Mouse (Mus musculus): ENCODE measurements around the gene Ddr1. TPM values are rescaled to one million over a fixed set of nuclear protein-coding genes. Genes with fewer than 3 reads are reported as not detected.
A peak's percentile ranks its signal among the peaks of the same experiment; 100 is the strongest.

Gene Ddr1
- polyA plus RNA-seq, 1 experiment from 2014 or later, result 89.1 TPM

DNA sequence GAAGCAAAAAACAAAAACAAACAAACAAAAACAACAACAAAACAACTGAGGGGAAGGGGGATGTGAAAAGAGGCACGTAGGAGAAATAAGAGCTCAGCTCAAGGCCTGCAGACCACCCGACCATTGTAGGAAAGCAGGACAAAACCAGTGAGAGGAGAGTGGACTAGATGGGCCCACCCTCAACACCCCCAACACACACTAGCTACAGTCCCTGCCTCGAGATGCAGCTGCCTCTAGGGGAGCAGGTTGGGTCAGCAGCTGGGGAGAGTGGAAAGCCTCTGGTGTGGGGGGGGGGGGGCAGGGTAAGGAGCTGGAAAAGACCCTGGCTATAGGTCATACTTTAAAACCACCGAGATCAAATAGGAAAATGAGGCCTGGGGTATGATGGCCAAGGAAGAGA, 1.8 kb downstream of the Ddr1 start:
- TF ChIP-seq CTCF (IDR thresholded peaks at IDR 0.05; ENCODE audit: low read depth), result no peak
- peaks cover 33% of the 10 kb centered on the region for H3K4me1 ChIP-seq (replicated peaks; ENCODE audit: insufficient read depth, low read length)

GRCm38 (mm10) chr17:35701978-35702461, 2.4 kb downstream of the Ddr1 start:
- Histone ChIP-seq H3K9me3 (replicated peaks; ENCODE audit: low read length) (no peaks in the 10 kb centered on the region), H3K4me2 (ENCODE audit: low read length) (peak overlapping the region; percentile 89), H3K27me3 (ENCODE audit: insufficient read depth, low read length) (no peaks in the 10 kb centered on the region), H3K27ac (peak overlapping the region; percentile 99), H3K4me1 (replicated peaks; ENCODE audit: insufficient read depth, low read length) (peaks cover 39% of the 10 kb centered on the region), H3K9ac (ENCODE audit: low read depth, low read length) (peak overlapping the region; percentile 84), H3K4me3 (replicated peaks; ENCODE audit: low read depth, low read length) (peak overlapping the region; percentile 74), H3K36me3 (ENCODE audit: insufficient read depth, low read length) (no peaks in the 10 kb centered on the region)
- no peak for TF ChIP-seq CTCF (IDR thresholded peaks at IDR 0.05; ENCODE audit: low read depth)
- 2% methylated on average over 16 of the region's 16 CpGs for WGBS
- ATAC-seq (replicated peaks; ENCODE audit: low FRiP score, low read depth) (peak; percentile 30), DNase-seq (ENCODE audit: low spot score) (peak; percentile 83)

More for the DNA sequence above, 1.8 kb downstream of the Ddr1 start:
- peak overlapping the region; percentile 74 for H3K4me3 ChIP-seq (replicated peaks; ENCODE audit: low read depth, low read length)
- no peaks in the 10 kb centered on the region for H3K9me3 ChIP-seq (replicated peaks; ENCODE audit: low read length)
- DNase-seq (ENCODE audit: low spot score), result no peak
- ATAC-seq (replicated peaks; ENCODE audit: low FRiP score, low read depth), result no peak
- peak overlapping the region; percentile 89 for H3K4me2 ChIP-seq (ENCODE audit: low read length)
- 8% methylated on average over 4 of the region's 4 CpGs for WGBS
- H3K36me3 ChIP-seq (ENCODE audit: insufficient read depth, low read length), result no peaks in the 10 kb centered on the region
- H3K27me3 ChIP-seq (ENCODE audit: insufficient read depth, low read length), result no peaks in the 10 kb centered on the region
- peak overlapping the region; percentile 99 for H3K27ac ChIP-seq
- H3K9ac ChIP-seq (ENCODE audit: low read depth, low read length), result peak overlapping the region; percentile 84; the same call in 1 of the 2 replicates

DNA sequence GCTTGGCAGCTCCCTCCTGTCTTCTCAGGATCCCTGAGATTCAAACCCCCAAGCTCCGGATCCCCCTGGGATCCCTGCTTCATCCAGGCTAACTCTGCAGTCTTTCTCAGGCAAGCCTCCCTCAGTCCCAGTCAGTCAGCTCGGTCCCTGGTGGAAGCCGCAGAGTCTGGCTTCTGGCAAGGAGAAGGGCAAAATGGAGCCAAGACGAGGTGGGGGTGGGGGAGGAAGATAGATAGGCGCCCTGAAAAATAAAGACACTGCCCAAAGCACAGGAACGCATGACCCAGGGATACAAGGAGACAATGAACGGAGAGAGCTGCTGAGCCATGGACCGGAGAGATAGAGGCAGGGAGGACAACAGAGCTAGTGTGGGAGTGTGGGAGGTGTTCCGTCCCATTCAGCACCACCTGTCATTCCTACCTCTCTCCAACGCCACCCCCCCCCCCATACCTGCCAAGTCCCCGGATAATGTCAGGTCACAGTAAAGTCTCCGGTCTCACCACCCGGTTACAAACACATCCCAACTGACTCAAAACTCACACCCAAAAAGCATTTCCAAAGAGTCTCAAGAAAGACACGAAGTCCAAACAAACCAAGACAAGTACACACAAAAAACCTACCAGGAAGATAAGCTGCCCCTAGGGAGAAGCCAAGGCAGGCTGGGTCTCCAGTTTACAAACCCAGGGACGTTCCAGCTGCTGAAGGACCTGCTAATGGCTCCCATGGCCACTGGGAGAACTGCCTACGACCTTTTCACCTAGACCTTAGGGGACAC, 3.0 kb downstream of the Ddr1 start:
- H3K9ac ChIP-seq (ENCODE audit: low read depth, low read length), result peak overlapping the region; percentile 84
- H3K9me3 ChIP-seq (replicated peaks; ENCODE audit: low read length), result no peaks in the 10 kb centered on the region
- peak overlapping the region; percentile 89 for H3K4me2 ChIP-seq (ENCODE audit: low read length)
- no peaks in the 10 kb centered on the region for H3K36me3 ChIP-seq (ENCODE audit: insufficient read depth, low read length)
- peaks cover 42% of the 10 kb centered on the region for H3K4me1 ChIP-seq (replicated peaks; ENCODE audit: insufficient read depth, low read length)
- H3K27ac ChIP-seq, result peak overlapping the region; percentile 99
- DNase-seq (ENCODE audit: low spot score), result peak; percentile 46
- 2% methylated on average over 16 of the region's 16 CpGs for WGBS
- no peak for TF ChIP-seq CTCF (IDR thresholded peaks at IDR 0.05; ENCODE audit: low read depth)
- H3K4me3 ChIP-seq (replicated peaks; ENCODE audit: low read depth, low read length), result peak overlapping the region; percentile 74
- ATAC-seq (replicated peaks; ENCODE audit: low FRiP score, low read depth), result no peak
- no peaks in the 10 kb centered on the region for H3K27me3 ChIP-seq (ENCODE audit: insufficient read depth, low read length)

GRCm38 (mm10) chr17:35700371-35700961, 4.0 kb downstream of the Ddr1 start:
- Histone ChIP-seq H3K9ac (ENCODE audit: low read depth, low read length) (peak overlapping the region; percentile 84), H3K27me3 (ENCODE audit: insufficient read depth, low read length) (no peaks in the 10 kb centered on the region), H3K9me3 (replicated peaks; ENCODE audit: low read length) (no peaks in the 10 kb centered on the region), H3K27ac (peak overlapping the region; percentile 99), H3K36me3 (ENCODE audit: insufficient read depth, low read length) (no peaks in the 10 kb centered on the region), H3K4me3 (replicated peaks; ENCODE audit: low read depth, low read length) (peak overlapping the region; percentile 74), H3K4me2 (ENCODE audit: low read length) (peak overlapping the region; percentile 89), H3K4me1 (replicated peaks; ENCODE audit: insufficient read depth, low read length) (peaks cover 42% of the 10 kb centered on the region)
- DNase-seq (ENCODE audit: low spot score) (peak; percentile 87), ATAC-seq (replicated peaks; ENCODE audit: low FRiP score, low read depth) (peak; percentile 41)
- WGBS, result 1% methylated on average over 43 of the region's 66 CpGs
- 0 out of 2 replicates have a peak, but pooled peaks have one; percentile 9 for TF ChIP-seq CTCF (IDR thresholded peaks at IDR 0.05; ENCODE audit: low read depth)

GRCm38 (mm10) chr17:35699919-35700318, 4.5 kb downstream of the Ddr1 start:
- Histone ChIP-seq H3K36me3 (ENCODE audit: insufficient read depth, low read length) (no peaks in the 10 kb centered on the region), H3K4me2 (ENCODE audit: low read length) (peak overlapping the region; percentile 89), H3K27me3 (ENCODE audit: insufficient read depth, low read length) (no peaks in the 10 kb centered on the region), H3K4me1 (replicated peaks; ENCODE audit: insufficient read depth, low read length) (peaks cover 39% of the 10 kb centered on the region), H3K9me3 (replicated peaks; ENCODE audit: low read length) (no peaks in the 10 kb centered on the region), H3K27ac (peak overlapping the region; percentile 99), H3K4me3 (replicated peaks; ENCODE audit: low read depth, low read length) (peak overlapping the region; percentile 74), H3K9ac (ENCODE audit: low read depth, low read length) (peak overlapping the region; percentile 84)
- ATAC-seq (replicated peaks; ENCODE audit: low FRiP score, low read depth) (peak; percentile 65), DNase-seq (ENCODE audit: low spot score) (peak; percentile 86)
- no peak for TF ChIP-seq CTCF (IDR thresholded peaks at IDR 0.05; ENCODE audit: low read depth)
- WGBS, result 1% methylated on average over 19 of the region's 19 CpGs

- ATAC-seq (replicated peaks; ENCODE audit: low FRiP score, low read depth) (no peak), DNase-seq (ENCODE audit: low spot score) (no peak)
- no peak for TF ChIP-seq CTCF (IDR thresholded peaks at IDR 0.05; ENCODE audit: low read depth)
- Histone ChIP-seq H3K9ac (ENCODE audit: low read depth, low read length) (peak overlapping the region; percentile 24), H3K4me2 (ENCODE audit: low read length) (peak overlapping the region; percentile 58), H3K4me3 (replicated peaks; ENCODE audit: low read depth, low read length) (peak overlapping the region; percentile 16; the same call in 1 of the 2 replicates), H3K9me3 (replicated peaks; ENCODE audit: low read length) (no peaks in the 10 kb centered on the region), H3K27ac (peak overlapping the region; percentile 72), H3K27me3 (ENCODE audit: insufficient read depth, low read length) (no peaks in the 10 kb centered on the region), H3K4me1 (replicated peaks; ENCODE audit: insufficient read depth, low read length) (peaks cover 35% of the 10 kb centered on the region), H3K36me3 (ENCODE audit: insufficient read depth, low read length) (peaks cover 2% of the 10 kb centered on the region; the same call in 1 of the 2 replicates)
- WGBS, result 37% methylated on average over 5 of the region's 5 CpGs
Observed at GRCm38 (mm10) chr17:35698501-35698883, 5.9 kb downstream of the Ddr1 start.
